Mouse (Mus musculus): ENCODE results near the gene Scn1a. TPM values are rescaled to one million over a fixed set of nuclear protein-coding genes. Genes with fewer than 3 reads are reported as not detected.

Scn1a gene
- polyA plus RNA-seq, 1 experiment = 0.46 TPM

- TF ChIP-seq CTCF (IDR thresholded peaks at IDR 0.05; ENCODE audit: control insufficient read depth, insufficient read depth, insufficient replicate concordance, low read depth, low read length) = no peak
- TF ChIP-seq POLR2A (IDR thresholded peaks at IDR 0.05; ENCODE audit: control insufficient read depth, low read depth, low read length) = no peak
- Histone ChIP-seq H3K4me1 (ENCODE audit: control insufficient read depth, insufficient read depth, low read length) (no peaks in the 10 kb centered on the region), H3K4me3 (ENCODE audit: control insufficient read depth, low read depth, low read length) (no peak overlapping the region), H3K36me3 (ENCODE audit: control insufficient read depth, insufficient read depth, low read length) (no peaks in the 10 kb centered on the region; the same call in 1 of the 2 replicates), H3K27me3 (ENCODE audit: control insufficient read depth, insufficient read depth, low read length) (no peaks in the 10 kb centered on the region), H3K27ac (ENCODE audit: control insufficient read depth, insufficient read depth, low read depth, low read length) (no peak overlapping the region)
These were observed 196.6 kb downstream of the Scn1a start for GRCm38 (mm10) chr2:66244013-66244412.

GRCm38 (mm10) chr2:66240334-66240733, 200.3 kb downstream of the Scn1a start:
- Histone ChIP-seq H3K4me3 (ENCODE audit: control insufficient read depth, low read depth, low read length) (no peak overlapping the region), H3K4me1 (ENCODE audit: control insufficient read depth, insufficient read depth, low read length) (no peaks in the 10 kb centered on the region), H3K27ac (ENCODE audit: control insufficient read depth, insufficient read depth, low read depth, low read length) (no peak overlapping the region), H3K27me3 (ENCODE audit: control insufficient read depth, insufficient read depth, low read length) (no peaks in the 10 kb centered on the region), H3K36me3 (ENCODE audit: control insufficient read depth, insufficient read depth, low read length) (peaks cover 1% of the 10 kb centered on the region; the same call in 1 of the 2 replicates)
- TF ChIP-seq CTCF (IDR thresholded peaks at IDR 0.05; ENCODE audit: control insufficient read depth, insufficient read depth, insufficient replicate concordance, low read depth, low read length) (no peak), POLR2A (IDR thresholded peaks at IDR 0.05; ENCODE audit: control insufficient read depth, low read depth, low read length) (no peak)

- Histone ChIP-seq H3K27ac (ENCODE audit: control insufficient read depth, insufficient read depth, low read depth, low read length) (no peak overlapping the region), H3K4me3 (ENCODE audit: control insufficient read depth, low read depth, low read length) (no peak overlapping the region), H3K4me1 (ENCODE audit: control insufficient read depth, insufficient read depth, low read length) (no peaks in the 10 kb centered on the region), H3K36me3 (ENCODE audit: control insufficient read depth, insufficient read depth, low read length) (peaks cover 2% of the 10 kb centered on the region; the same call in 1 of the 2 replicates), H3K27me3 (ENCODE audit: control insufficient read depth, insufficient read depth, low read length) (no peaks in the 10 kb centered on the region)
- TF ChIP-seq CTCF (IDR thresholded peaks at IDR 0.05; ENCODE audit: control insufficient read depth, insufficient read depth, insufficient replicate concordance, low read depth, low read length) (no peak), POLR2A (IDR thresholded peaks at IDR 0.05; ENCODE audit: control insufficient read depth, low read depth, low read length) (no peak)
These were observed 201.8 kb downstream of the Scn1a start for GRCm38 (mm10) chr2:66238886-66239285.

GRCm38 (mm10) chr2:66220954-66221353, 219.7 kb downstream of the Scn1a start:
- Histone ChIP-seq H3K4me1 (ENCODE audit: control insufficient read depth, insufficient read depth, low read length) (no peaks in the 10 kb centered on the region), H3K4me3 (ENCODE audit: control insufficient read depth, low read depth, low read length) (no peak overlapping the region), H3K36me3 (ENCODE audit: control insufficient read depth, insufficient read depth, low read length) (peaks cover 4% of the 10 kb centered on the region; the same call in 1 of the 2 replicates), H3K27me3 (ENCODE audit: control insufficient read depth, insufficient read depth, low read length) (no peaks in the 10 kb centered on the region), H3K27ac (ENCODE audit: control insufficient read depth, insufficient read depth, low read depth, low read length) (no peak overlapping the region)
- TF ChIP-seq CTCF (IDR thresholded peaks at IDR 0.05; ENCODE audit: control insufficient read depth, insufficient read depth, insufficient replicate concordance, low read depth, low read length) (no peak), POLR2A (IDR thresholded peaks at IDR 0.05; ENCODE audit: control insufficient read depth, low read depth, low read length) (no peak)

Other genes with a start within 250 kb of the Scn1a start
- 33.2 and 33.9 TPM in 2 replicates for gene Ttc21b, start 184.2 kb downstream of the Scn1a start, polyA plus RNA-seq (2012; rRNA removed)
- gene Scn9a, start 194.1 kb upstream of the Scn1a start, polyA plus RNA-seq (2012; rRNA removed) = not detected in 2 replicates